Mouse (Mus musculus): ENCODE measurements around the gene B4galnt2.

B4galnt2 gene

DNA sequence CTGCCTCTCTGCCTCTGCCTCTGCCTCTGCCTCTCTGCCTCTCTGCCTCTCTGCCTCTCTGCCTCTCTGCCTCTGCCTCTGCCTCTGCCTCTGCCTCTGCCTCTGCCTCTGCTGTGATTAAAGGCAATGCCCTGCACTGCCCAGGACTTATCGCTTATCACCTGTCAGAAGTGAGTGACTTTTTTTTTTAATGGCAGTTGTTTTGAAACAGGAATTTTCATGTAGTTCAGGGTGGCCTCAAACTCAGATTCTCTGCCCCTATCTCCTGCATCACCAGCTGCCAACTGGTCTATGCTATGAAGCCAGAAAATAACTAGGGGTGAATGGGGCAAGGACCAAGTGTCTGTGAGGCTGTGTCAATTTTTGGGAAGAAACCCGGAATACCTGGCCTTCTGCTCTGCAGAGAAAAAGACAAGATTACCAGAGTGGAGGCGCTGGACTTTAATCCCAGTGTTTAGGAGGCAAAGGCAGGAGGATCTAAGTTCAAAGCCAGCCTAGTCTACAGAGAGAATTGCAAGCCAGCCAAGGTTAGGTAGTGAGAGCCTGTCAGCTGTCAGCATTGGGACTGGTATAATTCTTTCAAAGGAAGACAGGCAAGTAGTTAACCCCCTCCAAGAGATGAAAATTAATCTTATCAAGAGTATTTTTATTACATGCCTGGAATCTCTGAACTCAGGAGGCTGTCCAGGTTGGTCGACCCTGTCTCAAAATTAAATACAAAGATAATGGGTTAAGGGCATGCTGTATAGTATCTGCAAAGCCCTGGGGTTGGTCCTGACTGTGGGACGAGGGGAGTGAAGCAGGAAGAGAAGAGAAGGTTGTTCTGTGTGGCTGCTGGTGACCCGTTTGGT, 88.1 kb downstream of the B4galnt2 start:
- DNase-seq (ENCODE audit: low read depth), result no peak

DNA sequence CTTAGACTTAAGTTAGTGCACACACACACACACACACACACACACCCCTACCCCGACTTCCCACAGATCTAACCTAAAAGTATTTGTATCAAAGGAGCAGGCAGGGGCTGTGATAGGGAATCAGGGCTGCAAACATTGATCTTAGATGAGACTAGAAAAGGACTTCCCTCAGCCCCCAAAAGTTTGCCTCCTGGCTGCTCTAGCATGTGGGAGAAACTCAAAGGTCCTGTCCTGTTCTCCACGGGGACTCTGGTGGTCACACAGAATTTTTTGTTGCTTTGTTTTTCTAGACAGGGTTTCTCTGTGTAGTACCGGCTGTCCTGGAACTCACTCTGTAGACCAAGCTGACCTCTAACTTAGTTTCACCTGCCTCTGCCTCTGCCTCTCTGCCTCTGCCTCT, 89.1 kb downstream of the B4galnt2 start:
- no peak for DNase-seq (ENCODE audit: low read depth)

DNA sequence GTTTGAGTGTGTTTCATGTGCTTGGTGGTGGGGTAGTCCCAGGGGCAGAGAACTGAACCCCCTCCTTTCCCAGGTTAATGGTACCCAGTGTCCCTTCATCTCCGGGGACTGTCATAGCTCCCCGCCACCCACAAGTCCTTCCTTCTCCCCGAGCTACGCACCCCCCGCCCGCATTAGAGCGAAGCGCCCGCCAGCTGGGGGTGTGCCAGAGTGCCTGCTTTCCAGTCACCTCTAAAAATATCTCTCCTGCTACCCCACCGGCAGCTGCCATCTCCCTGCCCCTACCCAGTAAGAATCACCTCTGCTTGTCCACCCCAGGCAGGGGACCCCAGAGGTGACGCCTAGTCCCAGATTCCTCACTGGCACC, 89.8 kb downstream of the B4galnt2 start:
- no peak for DNase-seq (ENCODE audit: low read depth)

DNA sequence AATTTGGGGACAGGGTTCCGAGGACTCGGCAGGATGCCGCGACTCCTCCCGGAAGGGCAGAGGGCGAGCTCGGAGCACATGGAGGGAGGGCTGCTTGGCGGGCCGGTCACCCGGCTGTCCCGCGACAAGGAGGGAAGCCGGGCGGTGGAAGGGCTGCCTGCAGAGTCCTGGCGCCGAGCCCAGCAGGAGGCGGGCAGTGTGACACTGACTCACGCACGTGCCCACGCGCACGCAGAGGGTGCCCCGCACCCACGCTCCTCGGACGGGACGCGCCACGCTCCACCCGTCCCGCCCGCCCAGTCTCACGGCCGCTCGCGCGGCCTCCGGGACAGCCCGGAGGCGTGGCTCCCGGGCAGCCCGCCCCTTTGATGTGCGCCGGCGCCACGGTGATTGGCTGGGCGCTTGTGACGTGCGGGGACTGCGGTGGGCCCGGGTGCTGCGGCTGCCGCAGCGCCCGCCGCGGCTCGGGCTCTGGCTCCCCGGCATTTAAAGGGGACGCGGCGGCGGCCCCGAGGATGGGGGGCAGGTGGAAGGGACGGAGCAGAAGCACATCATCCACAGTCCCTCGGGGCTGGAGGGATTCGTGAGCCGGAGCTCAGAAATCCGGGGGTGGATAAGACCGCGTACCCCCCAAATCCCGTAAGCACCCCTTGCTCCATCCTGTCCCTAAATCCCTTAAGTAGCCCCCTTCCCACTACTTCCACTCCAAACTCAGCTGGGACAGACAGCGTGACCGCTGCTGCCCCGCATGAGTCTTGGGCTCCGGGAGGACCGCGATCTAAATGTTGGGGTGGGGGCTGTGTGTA, 90.4 kb downstream of the B4galnt2 start, which contains the start of gene Phospho1:
TSS of gene Phospho1 (plus strand) at position 429 of the 806 bp plus-strand sequence.
- DNase-seq (ENCODE audit: low read depth), result peak; percentile 88

DNA sequence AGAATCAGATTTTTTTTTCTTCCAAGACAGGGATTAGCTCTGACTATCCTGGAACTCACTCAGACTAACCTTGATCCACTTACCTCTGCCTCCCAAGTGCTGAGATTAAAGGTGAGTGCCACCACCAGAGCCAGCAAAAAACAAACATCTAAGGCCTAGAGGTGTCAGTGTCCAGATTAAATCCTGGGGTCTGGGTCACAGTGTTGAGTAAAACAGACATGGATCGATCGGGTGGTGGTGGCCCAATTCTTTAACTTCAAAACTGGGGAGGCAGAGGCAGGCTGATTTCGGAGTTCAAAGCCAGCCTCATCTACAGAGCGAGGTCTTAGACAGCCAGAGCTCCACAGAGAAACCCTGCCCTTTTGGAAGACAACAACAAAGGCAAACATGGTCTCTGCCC, 92.3 kb downstream of the B4galnt2 start:
- DNase-seq (ENCODE audit: low read depth), result no peak

DNA sequence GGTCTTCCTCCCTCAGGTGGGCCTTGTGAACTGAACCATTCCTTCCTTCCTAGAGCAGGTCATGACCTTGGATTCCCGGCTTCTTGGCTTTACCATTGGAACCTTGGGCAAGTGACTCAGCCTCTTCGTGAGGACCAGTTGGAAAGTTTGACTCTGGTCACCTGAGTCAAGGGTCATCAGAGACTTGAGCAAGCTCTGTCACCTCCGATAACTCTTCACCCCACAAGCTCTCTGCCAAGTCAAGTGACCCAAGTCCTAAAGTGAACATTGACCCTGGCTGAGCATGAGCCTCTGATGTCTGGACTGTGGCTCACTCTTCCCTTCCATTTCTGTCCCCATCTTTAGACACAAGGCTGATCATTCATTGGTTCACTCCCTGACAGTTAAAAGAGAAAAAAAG, 93.2 kb downstream of the B4galnt2 start:
- DNase-seq (ENCODE audit: low read depth), result no peak

DNA sequence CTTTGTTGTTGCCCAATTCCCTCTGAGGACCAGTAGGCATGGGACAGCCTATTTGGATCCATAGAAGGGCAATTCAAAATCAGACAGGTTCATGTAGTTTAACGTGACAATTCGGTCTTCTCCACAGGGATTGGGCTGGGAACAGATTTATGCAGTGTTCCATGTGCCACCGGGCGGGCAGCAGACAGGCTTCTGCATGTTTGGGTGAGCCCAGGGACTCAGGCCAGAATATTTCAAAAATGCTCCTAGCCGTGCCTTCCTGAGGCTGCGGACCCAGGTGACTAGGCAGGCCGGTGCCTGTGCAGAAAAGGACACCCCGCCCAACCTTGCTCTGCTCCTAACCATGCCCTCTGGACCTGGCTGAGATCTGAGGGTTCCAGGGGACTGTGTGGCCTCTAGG, 95.6 kb downstream of the B4galnt2 start:
- no peak for DNase-seq (ENCODE audit: low read depth)

Data from 416B (cell line).